Mouse (Mus musculus) spleen, adult 2 months (tissue): ENCODE data around the gene Gm45799. TPM values are rescaled to one million over a fixed set of nuclear protein-coding genes. Genes with fewer than 3 reads are reported as not detected.
A peak's percentile ranks its signal among the peaks of the same experiment; 100 is the strongest.

Source experiments
- DNase-seq, 2 experiments: peaks; one replicate each; pipeline versions ENCODE4 v3.0.0 to v3.0.0-alpha.2; 2012 to 2021; ENCODE audit warnings: low spot score in 2 of 2, low read depth in 1 of 2
- H3K27ac ChIP-seq: fragments of 200-500 bp; 2 replicates; pipeline ENCODE4 v1.5.1; 2012; ENCODE audit warnings: low read length, inconsistent platforms; ENCODE audit not compliant: insufficient read depth
- H3K27me3 ChIP-seq: fragments of 200-500 bp; 2 replicates; pipeline ENCODE4 v1.6.1; 2012; ENCODE audit warnings: mild to moderate bottlenecking, moderate library complexity, low read length, inconsistent platforms; ENCODE audit not compliant: control insufficient read depth, insufficient read depth
- H3K36me3 ChIP-seq: fragments of 200-500 bp; 2 replicates; pipeline ENCODE4 v1.6.1; 2012; ENCODE audit warnings: mild to moderate bottlenecking, low read length, inconsistent platforms; ENCODE audit not compliant: control insufficient read depth, insufficient read depth
- H3K4me1 ChIP-seq: fragments of 200-500 bp; 2 replicates; pipeline ENCODE4 v1.6.1; 2011; ENCODE audit warnings: inconsistent platforms; ENCODE audit not compliant: control insufficient read depth, insufficient read depth, insufficient read length
- H3K4me3 ChIP-seq: fragments of 200-500 bp; 2 replicates; pipeline ENCODE4 v1.5.1; 2011; ENCODE audit warnings: mild to moderate bottlenecking, inconsistent platforms; ENCODE audit not compliant: insufficient read depth, insufficient read length; ENCODE audit errors: extremely low read depth
- CTCF ChIP-seq: fragments of 200-500 bp; IDR thresholded peaks from 2 replicates; pipeline ENCODE4 v1.5.1; 2011; ENCODE audit warnings: mild to moderate bottlenecking, inconsistent platforms; ENCODE audit not compliant: insufficient read depth, insufficient read length, insufficient replicate concordance; ENCODE audit errors: extremely low read depth
- POLR2A ChIP-seq: fragments of 200-500 bp; IDR thresholded peaks from 2 replicates; pipeline ENCODE4 v1.6.1; 2011; ENCODE audit warnings: low read depth, low read length, inconsistent platforms
- WGBS: fragments of 180-500 bp; shearing (Covaris S2); methylation state at CpG from one replicate; pipeline ENCODE4 v1.1.7; 2018; 5-methylcytosine and 5-hydroxymethylcytosine counted together
- polyA plus RNA-seq: library from polyadenylated mRNA; depleted of rRNA; stranded (reverse); fragments of >200 nt; gene quantifications from 2 replicates; pipeline ENCODE4 v1.2.3, GENCODE M21; 2012

The Gm45799 gene
- polyA plus RNA-seq, 1 experiment, result 155 TPM

GRCm38 (mm10) chr7:105632551-105632972 lies 7.8 kb upstream of the Gm45799 start:
- DNase-seq, result no peak
- 37% methylated on average over 4 of the region's 4 CpGs for WGBS

GRCm38 (mm10) chr7:105633127-105633800 lies 7.1 kb upstream of the Gm45799 start, which contains the start of gene Trim3:
Gene Trim3 (minus strand): TSS chr7:105633571.
- Histone ChIP-seq H3K36me3 (0 out of 2 replicates have a peak, but pooled peaks cover 1% of the 10 kb centered on the region), H3K27me3 (0 out of 2 replicates have a peak, but pooled peaks cover 2% of the 10 kb centered on the region), H3K4me1 (peaks cover 2% of the 10 kb centered on the region; the same call in 1 of the 2 replicates), H3K27ac (0 out of 2 replicates have a peak within 1 kb of the TSS, but pooled peaks have one; percentile 55), H3K4me3 (peak within 1 kb of the TSS; percentile 82)
- TF ChIP-seq POLR2A (no peak; the same call in 1 of the 2 replicates), CTCF (no peak)
- WGBS, result under 1% methylated on average over 70 of the region's 71 CpGs
- peak; percentile 15 to 84 for DNase-seq

More at GRCm38 (mm10) chr7:105632551-105632972, 7.8 kb upstream of the Gm45799 start:
- 0 out of 2 replicates have a peak, but pooled peaks cover 1% of the 10 kb centered on the region for H3K36me3 ChIP-seq
- TF ChIP-seq POLR2A (no peak), CTCF (no peak)
- peak overlapping the region; percentile 82 for H3K4me3 ChIP-seq
- H3K27me3 ChIP-seq, result 0 out of 2 replicates have a peak, but pooled peaks cover 2% of the 10 kb centered on the region
- peaks cover 2% of the 10 kb centered on the region; the same call in 1 of the 2 replicates for H3K4me1 ChIP-seq
- no peak overlapping the region for H3K27ac ChIP-seq

- 3% methylated on average over 10 of the region's 10 CpGs for WGBS
- TF ChIP-seq CTCF (no peak), POLR2A (no peak)
- Histone ChIP-seq H3K4me1 (peaks cover 2% of the 10 kb centered on the region; the same call in 1 of the 2 replicates), H3K36me3 (0 out of 2 replicates have a peak, but pooled peaks cover 1% of the 10 kb centered on the region), H3K27ac (0 out of 2 replicates have a peak overlapping the region, but pooled peaks have one; percentile 55), H3K4me3 (peak overlapping the region; percentile 82), H3K27me3 (0 out of 2 replicates have a peak, but pooled peaks cover 2% of the 10 kb centered on the region)
- no peak for DNase-seq
Measured at GRCm38 (mm10) chr7:105633801-105634135, 6.6 kb upstream of the Gm45799 start.

GRCm38 (mm10) chr7:105634272-105634920 lies 6.0 kb upstream of the Gm45799 start:
- TF ChIP-seq CTCF (no peak), POLR2A (no peak)
- H3K4me1 ChIP-seq, result peaks cover 2% of the 10 kb centered on the region; the same call in 1 of the 2 replicates
- 0 out of 2 replicates have a peak, but pooled peaks cover 1% of the 10 kb centered on the region for H3K36me3 ChIP-seq
- WGBS, result 62% methylated on average over 9 of the region's 9 CpGs
- DNase-seq, result no peak
- H3K4me3 ChIP-seq, result no peak overlapping the region
- H3K27me3 ChIP-seq, result 0 out of 2 replicates have a peak, but pooled peaks cover 2% of the 10 kb centered on the region
- no peak overlapping the region for H3K27ac ChIP-seq

GRCm38 (mm10) chr7:105635726-105636125 lies 4.6 kb upstream of the Gm45799 start:
- TF ChIP-seq POLR2A (no peak), CTCF (no peak)
- no peak for DNase-seq
- no peak overlapping the region for H3K27ac ChIP-seq
- H3K4me3 ChIP-seq, result no peak overlapping the region
- H3K4me1 ChIP-seq, result peaks cover 2% of the 10 kb centered on the region; the same call in 1 of the 2 replicates
- 84% methylated on average over 2 of the region's 2 CpGs for WGBS
- H3K36me3 ChIP-seq, result 0 out of 2 replicates have a peak, but pooled peaks cover 1% of the 10 kb centered on the region
- 0 out of 2 replicates have a peak, but pooled peaks cover 2% of the 10 kb centered on the region for H3K27me3 ChIP-seq

GRCm38 (mm10) chr7:105638776-105639175 lies 1.6 kb upstream of the Gm45799 start:
- no peak for DNase-seq
- 94% methylated on average over 6 of the region's 6 CpGs for WGBS
- Histone ChIP-seq H3K4me3 (no peak overlapping the region), H3K27ac (no peak overlapping the region), H3K36me3 (peaks cover 4% of the 10 kb centered on the region; the same call in 1 of the 2 replicates), H3K27me3 (no peaks in the 10 kb centered on the region), H3K4me1 (peaks cover 7% of the 10 kb centered on the region; the same call in 1 of the 2 replicates)
- TF ChIP-seq POLR2A, result no peak
